Mouse (Mus musculus): ENCODE results near the gene Tusc2.
"Not testable (repeated sequence)": the region's sequence is repeated elsewhere in the genome, so short reads cannot be mapped to it uniquely, and the experiment has no call there.

The Tusc2 gene

DNA sequence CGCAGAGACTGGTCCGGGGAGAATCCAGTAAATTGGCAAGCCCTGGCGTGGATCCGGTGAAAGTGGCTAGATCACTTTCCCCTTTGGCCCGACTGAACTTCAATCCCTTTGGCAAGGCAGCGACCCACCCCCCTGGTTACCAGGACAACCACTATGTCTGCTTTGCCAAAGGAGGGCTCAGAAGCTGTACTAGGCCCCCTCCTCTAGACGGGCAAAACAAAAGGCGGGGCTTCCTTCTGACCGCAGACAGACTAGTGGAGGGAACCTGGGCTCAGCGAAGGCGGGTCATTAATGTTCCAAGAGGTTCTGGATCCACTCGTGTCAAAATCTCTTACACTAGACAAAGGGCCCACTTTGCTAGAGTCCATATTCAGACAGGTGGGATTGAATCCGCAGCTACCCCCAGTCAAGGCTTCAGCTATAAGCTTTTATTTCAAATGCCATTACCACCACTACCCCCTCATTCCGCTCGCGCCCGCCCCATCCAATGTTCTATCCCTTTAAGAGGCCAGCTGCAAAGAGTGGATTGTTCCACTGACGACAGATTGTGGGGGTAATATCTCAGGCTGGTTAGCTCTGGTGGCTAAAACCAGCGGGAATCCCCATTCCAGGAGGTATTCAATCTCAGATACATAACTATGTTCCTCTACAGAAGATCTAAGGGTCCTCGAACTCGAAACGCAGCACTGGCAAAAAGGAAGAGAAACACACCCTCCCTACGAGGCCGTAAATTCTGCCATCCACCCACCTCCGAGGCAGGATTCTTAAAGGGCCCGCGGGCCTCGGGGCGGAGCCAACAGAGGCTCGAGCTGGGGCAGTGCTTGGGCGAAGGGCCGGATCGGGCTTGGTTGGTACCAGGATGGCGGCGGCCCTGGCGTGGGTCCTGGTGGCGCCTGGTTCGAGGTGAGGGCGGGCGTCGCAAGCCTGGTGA is 5.5 kb downstream of the Tusc2 start:
- in situ Hi-C loops (cut with MseI, MboI): no loop called here

GRCm38 (mm10) chr9:107569270-107569669 is 6.2 kb downstream of the Tusc2 start:
- in situ Hi-C loops (cut with MseI, MboI): no loop called here

- in situ Hi-C loops (cut with MseI, MboI): no loop called here
Measured at GRCm38 (mm10) chr9:107570016-107570415, 7.0 kb downstream of the Tusc2 start.

DNA sequence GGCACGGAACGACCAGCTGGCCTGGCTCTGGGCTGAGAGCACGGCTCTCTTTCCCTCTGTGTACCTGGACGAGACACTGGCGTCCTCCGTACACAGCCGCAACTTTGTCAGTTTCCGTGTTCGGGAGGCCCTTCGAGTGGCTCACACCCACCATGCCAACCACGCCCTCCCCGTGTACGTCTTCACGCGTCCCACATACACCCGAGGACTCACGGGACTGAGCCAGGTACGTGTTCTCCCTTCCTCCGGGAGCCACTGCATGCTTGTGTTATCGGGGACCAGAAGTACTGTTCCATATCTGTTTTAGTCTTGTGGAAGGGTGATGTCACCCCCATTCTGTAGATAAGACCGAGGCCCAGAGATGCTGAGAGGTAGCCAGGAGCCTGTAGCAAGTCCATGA is 7.8 kb downstream of the Tusc2 start:
- in situ Hi-C loops (cut with MseI, MboI): no loop called here

GRCm38 (mm10) chr9:107571534-107572326 is 8.7 kb downstream of the Tusc2 start:
- in situ Hi-C loops (cut with MseI, MboI): no loop called here

DNA sequence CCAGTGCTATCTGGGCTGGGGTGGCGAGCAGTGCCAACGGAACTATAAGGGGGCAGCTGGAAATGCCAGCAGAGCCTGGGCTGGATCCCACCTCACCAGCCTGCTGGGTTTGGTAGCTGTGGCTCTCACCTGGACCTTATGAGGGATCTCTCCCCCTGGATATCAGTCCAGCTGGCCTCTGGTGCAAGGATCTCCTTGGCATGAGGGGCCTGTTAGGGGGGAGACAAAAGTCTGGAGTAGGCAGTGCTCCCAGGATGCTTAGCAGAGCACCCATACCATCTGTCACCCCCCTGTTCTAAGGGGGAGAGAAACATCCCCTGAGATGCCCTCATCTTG is 9.2 kb downstream of the Tusc2 start:
- in situ Hi-C loops (cut with MseI, MboI): no loop called here

DNA sequence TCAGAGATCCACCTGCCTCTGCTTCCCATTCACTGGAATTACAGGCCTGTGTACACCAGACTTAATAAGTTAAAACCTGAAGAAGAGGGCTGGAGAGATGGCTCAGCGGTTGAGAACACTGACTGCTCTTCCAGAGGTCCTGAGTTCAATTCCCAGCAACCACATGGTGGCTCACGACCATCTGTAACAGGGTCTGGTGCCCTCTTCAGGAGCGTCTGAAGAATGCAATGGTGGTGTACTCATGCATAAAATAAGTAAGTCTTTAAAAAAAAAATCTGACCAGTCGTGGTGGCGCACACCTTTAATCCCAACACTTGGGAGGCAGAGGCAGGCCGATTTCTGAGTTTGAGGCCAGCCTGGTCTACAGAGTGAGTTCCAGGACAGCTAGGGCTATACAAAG is 10.7 kb downstream of the Tusc2 start:
- in situ Hi-C loops (cut with MseI, MboI): not testable (repeated sequence)

- in situ Hi-C loops (cut with MseI, MboI): no loop called here
Measured at GRCm38 (mm10) chr9:107575579-107576356, 12.7 kb downstream of the Tusc2 start.

GRCm38 (mm10) chr9:107576357-107577107 is 13.5 kb downstream of the Tusc2 start, which contains the start of gene Hyal1:
Gene Hyal1 (plus strand): TSS chr9:107576927.
- in situ Hi-C loops (cut with MseI, MboI): no loop called here

- in situ Hi-C loops (cut with MseI, MboI): no loop called here
Measured at GRCm38 (mm10) chr9:107577871-107578270, 14.8 kb downstream of the Tusc2 start.

GRCm38 (mm10) chr9:107578587-107578986 is 15.5 kb downstream of the Tusc2 start, which contains the start of gene Naa80:
Gene Naa80 (plus strand): TSS chr9:107578887.
- in situ Hi-C loops (cut with MseI, MboI): no loop called here

DNA sequence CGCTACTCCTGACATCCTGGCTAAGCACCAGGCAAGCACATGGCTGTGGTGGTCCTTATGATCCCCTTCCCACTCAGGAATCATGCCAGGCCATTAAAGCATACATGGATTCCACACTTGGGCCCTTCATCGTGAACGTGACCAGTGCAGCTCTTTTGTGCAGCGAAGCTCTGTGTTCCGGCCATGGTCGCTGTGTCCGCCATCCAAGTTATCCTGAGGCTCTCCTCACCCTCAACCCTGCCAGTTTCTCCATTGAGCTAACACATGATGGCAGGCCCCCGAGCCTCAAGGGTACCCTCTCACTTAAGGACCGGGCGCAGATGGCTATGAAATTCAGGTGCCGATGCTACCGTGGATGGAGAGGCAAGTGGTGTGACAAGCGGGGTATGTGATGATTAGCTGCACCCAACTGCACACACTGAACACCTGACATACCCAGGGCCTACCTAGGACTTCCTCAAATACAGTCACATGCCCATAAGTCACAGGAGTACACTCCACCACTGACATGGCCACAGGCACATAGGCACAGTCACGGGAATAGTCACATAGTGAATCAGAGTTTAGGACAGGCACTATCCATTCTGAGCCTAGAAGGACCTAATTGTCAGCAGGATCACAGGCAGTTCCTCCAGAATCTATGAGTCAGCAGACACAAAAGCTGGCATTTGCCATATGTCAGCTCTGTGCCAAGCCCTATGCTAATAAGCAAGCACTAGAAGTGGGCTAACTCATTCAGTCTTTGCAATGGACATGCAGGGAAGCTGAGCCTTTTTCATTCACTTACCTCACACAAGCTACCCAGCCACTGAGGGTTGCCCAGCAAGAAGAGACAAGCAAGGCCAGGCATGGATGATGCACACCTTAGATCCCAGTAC is 16.2 kb downstream of the Tusc2 start:
- in situ Hi-C loops (cut with MseI, MboI): no loop called here

DNA sequence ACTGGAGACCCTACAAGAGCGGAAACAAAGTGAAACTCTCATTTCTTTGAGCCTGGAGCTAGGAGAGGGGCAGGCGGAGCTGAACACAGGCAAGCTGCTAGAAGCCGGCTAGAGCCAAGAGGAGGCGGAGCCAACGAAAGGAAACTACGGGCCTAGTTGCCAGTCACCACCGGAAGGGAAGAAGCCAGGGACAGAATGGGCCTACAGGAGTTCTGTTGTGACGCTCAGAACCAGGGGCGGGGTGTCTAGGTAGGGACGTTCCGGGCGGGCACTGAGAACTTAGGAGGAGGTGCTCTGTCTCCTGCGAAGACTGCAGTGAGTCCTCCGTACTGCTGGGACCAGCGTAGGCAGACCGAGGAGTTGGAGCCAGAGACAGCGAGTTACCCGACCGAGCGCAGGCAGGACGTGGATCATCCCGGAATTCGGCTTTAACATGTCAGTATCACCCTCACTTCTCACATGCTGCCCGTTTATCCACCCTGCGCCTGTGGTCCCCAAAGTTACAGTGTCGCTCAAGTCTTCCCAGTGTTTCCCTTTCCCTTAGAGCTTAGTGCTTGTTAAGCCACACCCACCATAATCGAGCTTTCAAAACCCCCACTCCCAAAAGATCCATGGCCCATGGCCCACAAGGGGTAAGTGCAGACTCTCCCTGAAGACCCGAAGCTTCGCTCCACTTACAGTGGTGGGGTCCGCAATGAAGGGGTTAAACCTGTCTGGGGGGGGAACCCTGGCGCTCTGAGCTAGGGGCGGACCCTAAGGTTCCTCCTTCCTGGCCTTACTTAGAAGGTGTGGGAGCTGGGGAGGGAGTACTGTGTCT is 17.7 kb downstream of the Tusc2 start, which contains the start of gene Hyal3:
TSS of gene Hyal3 (plus strand) at position 318 of the 817 bp plus-strand sequence.
- in situ Hi-C loops (cut with MseI, MboI): no loop called here

DNA sequence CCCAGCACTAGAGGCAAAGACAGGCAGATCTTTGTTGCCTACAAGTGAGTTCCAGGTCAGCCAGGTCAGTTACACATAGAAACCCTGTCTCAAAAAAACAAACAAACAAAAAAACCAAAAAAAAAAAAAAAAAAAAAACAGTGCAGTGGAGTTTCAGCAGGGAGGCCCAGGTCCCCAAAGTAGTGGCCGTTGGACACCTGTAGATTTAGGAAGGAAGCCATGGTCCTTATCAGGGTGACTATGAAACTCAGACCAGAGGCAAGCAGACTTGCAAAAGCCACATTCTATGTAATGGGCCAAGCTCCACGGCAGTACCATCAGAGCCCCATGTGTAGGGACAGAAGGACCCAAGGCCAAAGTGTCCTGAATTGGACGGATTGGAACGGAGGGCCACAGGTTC is 18.5 kb downstream of the Tusc2 start:
- in situ Hi-C loops (cut with MseI, MboI): no loop called here

- in situ Hi-C loops (cut with MseI, MboI): no loop called here
Measured at GRCm38 (mm10) chr9:107582509-107583062, 19.5 kb downstream of the Tusc2 start.

DNA sequence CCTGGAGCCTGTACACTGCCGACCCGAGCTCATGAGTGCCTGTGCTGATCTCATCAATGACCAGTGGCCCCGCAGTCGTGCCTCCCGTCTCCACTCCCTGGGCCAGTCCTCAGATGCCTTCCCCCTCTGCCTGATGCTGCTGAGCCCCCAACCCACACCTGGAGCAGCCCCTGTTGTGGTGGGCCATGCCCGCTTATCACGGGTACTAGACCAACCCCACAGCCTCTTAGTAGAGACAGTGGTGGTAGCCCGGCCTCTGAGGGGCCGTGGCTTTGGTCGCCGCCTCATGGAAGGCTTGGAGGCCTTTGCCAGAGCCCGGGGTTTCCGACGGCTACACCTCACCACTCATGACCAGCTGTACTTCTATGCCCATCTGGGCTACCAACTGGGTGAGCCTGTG is 20.1 kb downstream of the Tusc2 start:
- in situ Hi-C loops (cut with MseI, MboI): no loop called here

GRCm38 (mm10) chr9:107586504-107586903 is 23.4 kb downstream of the Tusc2 start:
- in situ Hi-C loops (cut with MseI, MboI): no loop called here

DNA sequence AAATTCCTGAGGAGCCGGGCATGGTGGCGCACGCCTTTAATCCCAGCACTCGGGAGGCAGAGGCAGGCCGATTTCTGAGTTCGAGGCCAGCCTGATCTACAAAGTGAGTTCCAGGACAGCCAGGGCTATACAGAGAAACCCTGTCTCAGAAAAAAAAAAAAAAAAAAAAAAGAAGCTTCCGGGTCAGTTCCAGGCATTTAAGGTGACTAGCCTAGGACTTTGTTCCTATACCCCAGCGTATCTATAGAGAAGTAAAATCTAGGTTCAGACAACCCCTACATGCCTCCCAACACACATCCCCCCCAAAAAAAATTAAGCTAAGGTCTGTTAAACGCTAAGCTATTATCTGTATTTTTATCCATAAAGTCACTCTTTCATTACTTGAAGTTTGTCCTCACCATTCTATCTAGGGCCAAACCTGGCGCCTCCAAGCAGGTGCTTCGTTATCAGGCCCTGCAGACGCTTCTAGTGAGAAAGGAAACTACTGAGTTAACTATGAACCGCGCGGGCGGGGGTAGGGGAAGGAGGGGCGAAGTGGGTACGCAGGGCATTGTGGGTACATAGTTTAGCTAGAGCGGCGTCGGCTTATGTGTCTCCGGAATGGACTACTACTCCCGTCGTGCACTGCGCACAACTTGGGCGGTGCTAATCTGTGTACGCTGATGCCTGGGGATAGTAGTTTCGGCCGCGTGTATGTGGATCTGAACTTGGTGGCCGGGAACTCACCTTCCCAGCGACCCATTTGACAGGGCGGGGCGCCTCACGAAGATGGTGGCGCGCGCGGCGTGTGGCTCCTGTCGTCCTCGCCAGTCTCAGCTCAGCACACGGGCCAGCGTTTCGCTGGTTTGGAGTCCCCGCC is 24.1 kb downstream of the Tusc2 start, which contains the start of gene Ifrd2:
TSS of gene Ifrd2 (plus strand) at position 669 of the 859 bp plus-strand sequence.
- in situ Hi-C loops (cut with MseI, MboI): no loop called here

All from mouse trophoblast stem cell (cell line).